Mouse (Mus musculus): ENCODE results near the gene Crlf1. TPM values are rescaled to one million over a fixed set of nuclear protein-coding genes. Genes with fewer than 3 reads are reported as not detected.

Gene Crlf1
- polyA plus RNA-seq, 1 experiment from 2014 or later: 1.1 TPM

DNA sequence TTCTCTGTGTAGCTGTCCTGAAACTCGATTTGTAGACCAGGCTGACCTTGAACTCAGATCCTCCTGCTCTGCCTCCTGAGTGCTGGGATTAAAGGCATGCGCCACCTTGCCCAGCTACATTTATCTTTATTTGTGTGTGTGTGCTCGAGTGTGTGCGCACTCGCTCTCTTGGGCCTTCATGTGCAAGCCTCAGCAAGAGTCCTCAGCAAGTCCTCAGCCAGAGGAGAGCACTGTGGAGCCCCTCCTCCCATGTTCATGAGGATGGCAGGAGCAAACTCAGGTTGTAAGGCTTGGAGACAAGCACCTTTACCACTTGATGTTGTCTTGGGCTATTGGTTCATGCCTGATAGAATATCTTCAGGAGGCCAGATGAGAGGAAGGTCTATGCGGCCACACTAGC is 54.8 kb downstream of the Crlf1 start:
- Histone ChIP-seq H3K9ac (replicated peaks) (no peak overlapping the region), H3K27ac (no peak overlapping the region), H3K9me3 (no peaks in the 10 kb centered on the region), H3K4me2 (replicated peaks) (no peak overlapping the region), H3K4me1 (replicated peaks) (peaks cover 14% of the 10 kb centered on the region; the same call in 1 of the 2 replicates), H3K27me3 (no peaks in the 10 kb centered on the region), H3K36me3 (no peaks in the 10 kb centered on the region), H3K4me3 (replicated peaks) (no peak overlapping the region)
- ATAC-seq: no peak
- WGBS: 92% methylated on average over 6 of the region's 6 CpGs

DNA sequence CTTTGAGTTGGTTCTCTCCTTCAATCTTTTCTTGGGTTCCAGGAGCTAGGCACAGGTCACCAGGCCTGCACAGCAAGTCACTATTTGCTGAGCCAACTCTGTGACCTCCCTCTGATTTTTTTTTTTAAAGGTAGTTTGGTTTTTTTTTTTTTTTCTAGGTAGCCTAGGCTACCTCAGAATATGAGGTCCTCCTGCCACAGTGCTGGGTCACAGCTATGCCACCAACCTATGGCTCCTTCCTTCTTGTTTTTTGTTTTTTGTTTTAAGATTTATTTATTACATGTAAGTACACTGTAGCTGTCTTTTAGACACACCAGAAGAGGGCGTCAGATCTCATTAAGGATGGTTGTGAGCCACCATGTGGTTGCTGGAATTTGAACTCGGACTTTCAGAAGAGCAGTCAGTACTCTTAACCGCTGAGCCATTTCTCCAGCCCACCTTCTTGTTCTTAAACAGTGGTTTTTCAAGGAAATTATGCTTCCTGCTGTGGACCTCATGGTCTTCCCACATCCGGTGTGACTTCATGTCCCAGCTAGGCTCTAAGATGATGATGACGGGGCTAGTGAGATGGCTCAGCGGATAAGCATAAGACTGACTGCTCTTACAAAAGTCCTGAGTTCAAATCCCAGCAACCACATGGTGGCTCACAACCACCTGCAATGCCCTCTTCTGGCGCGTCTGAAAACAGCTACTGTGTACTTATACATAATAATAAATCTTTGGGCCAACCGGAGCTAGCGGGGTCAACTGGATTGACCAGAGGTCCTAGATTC is 56.6 kb downstream of the Crlf1 start:
- Histone ChIP-seq H3K9ac (replicated peaks) (no peak overlapping the region), H3K4me3 (replicated peaks) (no peak overlapping the region), H3K36me3 (no peaks in the 10 kb centered on the region), H3K27ac (no peak overlapping the region), H3K4me2 (replicated peaks) (no peak overlapping the region), H3K27me3 (no peaks in the 10 kb centered on the region), H3K4me1 (replicated peaks) (peaks cover 15% of the 10 kb centered on the region), H3K9me3 (no peaks in the 10 kb centered on the region)
- WGBS: 96% methylated on average over 10 of the region's 10 CpGs
- no peak for ATAC-seq

GRCm38 (mm10) chr8:70551558-70552161 is 58.7 kb downstream of the Crlf1 start:
- 0 out of 2 replicates have a peak overlapping the region, but pooled peaks have one; percentile 6 for H3K9ac ChIP-seq (replicated peaks)
- WGBS: 84% methylated on average over 3 of the region's 3 CpGs
- H3K4me2 ChIP-seq (replicated peaks): no peak overlapping the region
- H3K4me3 ChIP-seq (replicated peaks): no peak overlapping the region
- no peaks in the 10 kb centered on the region for H3K27me3 ChIP-seq
- H3K27ac ChIP-seq: no peak overlapping the region
- peaks cover 15% of the 10 kb centered on the region for H3K4me1 ChIP-seq (replicated peaks)
- no peaks in the 10 kb centered on the region for H3K36me3 ChIP-seq
- H3K9me3 ChIP-seq: no peaks in the 10 kb centered on the region
- ATAC-seq: no peak

- Histone ChIP-seq H3K4me3 (replicated peaks) (no peak overlapping the region), H3K36me3 (no peaks in the 10 kb centered on the region), H3K9me3 (no peaks in the 10 kb centered on the region), H3K4me2 (replicated peaks) (no peak overlapping the region), H3K4me1 (replicated peaks) (peaks cover 15% of the 10 kb centered on the region), H3K27ac (no peak overlapping the region), H3K9ac (replicated peaks) (0 out of 2 replicates have a peak overlapping the region, but pooled peaks have one; percentile 14), H3K27me3 (no peaks in the 10 kb centered on the region)
- 63% methylated on average over 1 of the region's 1 CpGs for WGBS
- ATAC-seq: no peak
Measured at GRCm38 (mm10) chr8:70552836-70553235, 59.9 kb downstream of the Crlf1 start.

Other genes with a start within 250 kb of the Crlf1 start
- gene Homer3, start 210.3 kb upstream of the Crlf1 start, polyA plus RNA-seq (2015; fragmentation: Nextera tagmentation; extraction: Ambion mirVana): 57.7 and 61.5 TPM in 2 replicates
- 50.0 and 54.6 TPM in 2 replicates for gene Ddx49, start 190.7 kb upstream of the Crlf1 start, polyA plus RNA-seq (2015; fragmentation: Nextera tagmentation; extraction: Ambion mirVana)
- gene Cope, start 190.6 kb upstream of the Crlf1 start, polyA plus RNA-seq (2015; fragmentation: Nextera tagmentation; extraction: Ambion mirVana): 273 and 290 TPM in 2 replicates
- 23.7 and 26.2 TPM in 2 replicates for gene Cers1, start 177.4 kb upstream of the Crlf1 start, polyA plus RNA-seq (2015; fragmentation: Nextera tagmentation; extraction: Ambion mirVana)
- gene Gdf1, start 163.3 kb upstream of the Crlf1 start, polyA plus RNA-seq (2015; fragmentation: Nextera tagmentation; extraction: Ambion mirVana): 3.7 and 6.0 TPM in 2 replicates
- 15.5 and 18.1 TPM in 2 replicates for gene Upf1, start 139.9 kb upstream of the Crlf1 start, polyA plus RNA-seq (2015; fragmentation: Nextera tagmentation; extraction: Ambion mirVana)
- 0.21 and 0.42 TPM in 2 replicates for gene Comp, start 119.6 kb upstream of the Crlf1 start, polyA plus RNA-seq (2015; fragmentation: Nextera tagmentation; extraction: Ambion mirVana)
- gene Crtc1, start 53.6 kb upstream of the Crlf1 start, polyA plus RNA-seq (2015; fragmentation: Nextera tagmentation; extraction: Ambion mirVana): 33.9 and 36.1 TPM in 2 replicates
- 19.3 and 22.2 TPM in 2 replicates for gene Klhl26, start 16.2 kb upstream of the Crlf1 start, polyA plus RNA-seq (2015; fragmentation: Nextera tagmentation; extraction: Ambion mirVana)
- 60.6 and 61.5 TPM in 2 replicates for gene Tmem59l, start 5.8 kb upstream of the Crlf1 start, polyA plus RNA-seq (2015; fragmentation: Nextera tagmentation; extraction: Ambion mirVana)
- gene Rex1bd, start 13.6 kb downstream of the Crlf1 start, polyA plus RNA-seq (2015; fragmentation: Nextera tagmentation; extraction: Ambion mirVana): 152 and 155 TPM in 2 replicates
- 680 and 755 TPM in 2 replicates for gene Uba52, start 17.6 kb downstream of the Crlf1 start, polyA plus RNA-seq (2015; fragmentation: Nextera tagmentation; extraction: Ambion mirVana)
- 370 and 392 TPM in 2 replicates for gene Fkbp8, start 34.6 kb downstream of the Crlf1 start, polyA plus RNA-seq (2015; fragmentation: Nextera tagmentation; extraction: Ambion mirVana)
- gene Kxd1, start 34.8 kb downstream of the Crlf1 start, polyA plus RNA-seq (2015; fragmentation: Nextera tagmentation; extraction: Ambion mirVana): 44.5 and 48.1 TPM in 2 replicates
- 17.8 and 18.0 TPM in 2 replicates for gene Ell, start 46.3 kb downstream of the Crlf1 start, polyA plus RNA-seq (2015; fragmentation: Nextera tagmentation; extraction: Ambion mirVana)
- gene Isyna1, start 101.2 kb downstream of the Crlf1 start, polyA plus RNA-seq (2015; fragmentation: Nextera tagmentation; extraction: Ambion mirVana): 119 and 133 TPM in 2 replicates
- 123 and 129 TPM in 2 replicates for gene Ssbp4, start 115.7 kb downstream of the Crlf1 start, polyA plus RNA-seq (2015; fragmentation: Nextera tagmentation; extraction: Ambion mirVana)
- gene Lrrc25, start 123.0 kb downstream of the Crlf1 start, polyA plus RNA-seq (2015; fragmentation: Nextera tagmentation; extraction: Ambion mirVana): 1.1 and 1.2 TPM in 2 replicates
- 0.30 TPM in 1 of 2 replicates, not detected in the other for gene Gdf15, start 139.3 kb downstream of the Crlf1 start, polyA plus RNA-seq (2015; fragmentation: Nextera tagmentation; extraction: Ambion mirVana)
- gene Pgpep1, start 167.2 kb downstream of the Crlf1 start, polyA plus RNA-seq (2015; fragmentation: Nextera tagmentation; extraction: Ambion mirVana): 87.5 and 99.4 TPM in 2 replicates
- gene Lsm4, start 180.1 kb downstream of the Crlf1 start, polyA plus RNA-seq (2015; fragmentation: Nextera tagmentation; extraction: Ambion mirVana): 176 and 201 TPM in 2 replicates
- gene Jund, start 205.8 kb downstream of the Crlf1 start, polyA plus RNA-seq (2015; fragmentation: Nextera tagmentation; extraction: Ambion mirVana): 65.1 and 97.7 TPM in 2 replicates
- gene Iqcn, start 210.3 kb downstream of the Crlf1 start, polyA plus RNA-seq (2015; fragmentation: Nextera tagmentation; extraction: Ambion mirVana): 0.07 and 0.08 TPM in 2 replicates
- not detected in 2 replicates for gene Gm3336, start 225.4 kb downstream of the Crlf1 start, polyA plus RNA-seq (2015; fragmentation: Nextera tagmentation; extraction: Ambion mirVana)
- gene Pde4c, start 230.6 kb downstream of the Crlf1 start, polyA plus RNA-seq (2015; fragmentation: Nextera tagmentation; extraction: Ambion mirVana): 0.15 and 0.28 TPM in 2 replicates